Mouse (Mus musculus): ENCODE measurements around the gene Acads. TPM values are rescaled to one million over a fixed set of nuclear protein-coding genes. Genes with fewer than 3 reads are reported as not detected.

Acads gene
- polyA plus RNA-seq, 1 experiment, result 12.7 TPM

DNA sequence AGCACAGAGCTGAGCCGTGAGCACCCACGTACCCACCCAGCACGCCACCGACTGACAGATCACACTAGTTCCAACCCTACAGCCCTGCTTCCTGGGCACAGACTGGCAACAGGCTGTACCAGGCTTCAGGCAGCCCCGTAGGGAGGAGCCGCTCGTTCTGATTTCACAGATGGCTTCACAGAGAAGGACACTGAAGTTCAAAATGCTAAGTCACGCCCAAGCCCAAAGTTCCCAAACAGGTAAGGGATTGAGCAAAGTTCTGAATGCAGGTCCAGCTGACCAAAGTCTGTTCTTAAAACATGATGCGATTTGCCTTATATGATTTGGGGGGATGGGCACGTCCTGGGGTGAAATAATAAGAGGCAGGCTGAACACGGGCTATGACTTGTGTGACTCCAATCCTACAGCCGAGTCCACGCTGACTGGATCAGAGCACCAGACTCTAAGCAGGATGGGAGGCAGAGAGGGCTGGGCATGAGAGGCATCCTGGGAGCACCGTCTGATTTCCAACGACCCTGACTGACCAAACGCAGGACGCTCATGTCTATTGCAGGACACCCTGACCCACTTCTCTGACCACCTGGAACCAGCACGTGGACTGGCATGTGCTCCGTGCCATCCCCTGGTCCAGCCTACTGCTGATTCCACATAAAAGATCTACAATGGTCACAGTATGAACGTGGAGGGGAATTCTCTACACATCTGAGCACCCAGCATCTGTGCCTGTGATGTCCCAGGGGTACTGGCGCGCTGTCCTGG lies 8.5 kb upstream of the Acads start:
- TF ChIP-seq POLR2A (IDR thresholded peaks at IDR 0.05; ENCODE audit: extremely low read depth, insufficient read depth, low read length) (no peak), CTCF (IDR thresholded peaks at IDR 0.05; ENCODE audit: extremely low read depth, insufficient read depth, low read length) (no peak)
- H3K27ac ChIP-seq (ENCODE audit: insufficient read depth, low read length), result no peak overlapping the region
- no peaks in the 10 kb centered on the region for H3K4me1 ChIP-seq (ENCODE audit: control insufficient read depth, insufficient read depth, low read length)
- H3K4me3 ChIP-seq (ENCODE audit: insufficient read depth, low read length), result no peak overlapping the region

DNA sequence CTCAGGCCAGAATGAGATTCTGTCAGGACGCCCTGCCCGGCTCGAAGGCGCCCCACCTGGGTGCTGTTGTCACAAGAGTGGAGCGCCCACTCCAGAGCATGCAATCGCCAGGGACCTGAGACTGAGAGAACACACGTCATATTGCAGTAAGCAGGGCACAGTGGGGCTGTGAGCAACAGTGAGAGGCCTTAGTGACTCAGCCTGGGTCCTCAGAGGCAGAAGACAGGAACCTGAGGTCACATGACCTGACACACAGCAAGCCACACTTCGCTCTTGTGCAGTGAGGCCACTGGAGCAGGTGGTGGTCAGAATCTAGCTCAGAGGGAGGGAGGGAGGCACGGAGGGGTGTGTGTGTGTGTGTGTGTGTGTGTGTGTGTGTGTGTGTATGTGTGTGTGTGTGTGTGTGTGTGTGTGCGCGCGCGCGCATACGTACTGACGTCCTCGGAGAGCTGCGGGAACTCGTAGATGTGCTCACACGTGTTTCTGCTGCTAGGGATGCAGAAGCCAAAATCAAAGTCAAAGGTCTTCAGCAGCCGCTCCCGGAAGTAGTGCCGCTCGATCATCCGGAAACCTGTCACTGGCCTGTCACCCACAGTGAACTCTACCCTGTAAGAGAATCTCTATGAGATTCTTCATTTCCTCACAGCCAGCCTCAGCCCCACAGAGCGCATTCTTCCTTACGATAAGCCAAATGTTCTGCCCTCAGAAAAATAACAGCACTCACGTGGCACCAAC lies 7.6 kb upstream of the Acads start:
- Histone ChIP-seq H3K4me3 (ENCODE audit: insufficient read depth, low read length) (no peak overlapping the region), H3K4me1 (ENCODE audit: control insufficient read depth, insufficient read depth, low read length) (no peaks in the 10 kb centered on the region), H3K27ac (ENCODE audit: insufficient read depth, low read length) (0 out of 2 replicates have a peak overlapping the region, but pooled peaks have one; percentile 19)
- TF ChIP-seq POLR2A (IDR thresholded peaks at IDR 0.05; ENCODE audit: extremely low read depth, insufficient read depth, low read length) (no peak), CTCF (IDR thresholded peaks at IDR 0.05; ENCODE audit: extremely low read depth, insufficient read depth, low read length) (no peak)

DNA sequence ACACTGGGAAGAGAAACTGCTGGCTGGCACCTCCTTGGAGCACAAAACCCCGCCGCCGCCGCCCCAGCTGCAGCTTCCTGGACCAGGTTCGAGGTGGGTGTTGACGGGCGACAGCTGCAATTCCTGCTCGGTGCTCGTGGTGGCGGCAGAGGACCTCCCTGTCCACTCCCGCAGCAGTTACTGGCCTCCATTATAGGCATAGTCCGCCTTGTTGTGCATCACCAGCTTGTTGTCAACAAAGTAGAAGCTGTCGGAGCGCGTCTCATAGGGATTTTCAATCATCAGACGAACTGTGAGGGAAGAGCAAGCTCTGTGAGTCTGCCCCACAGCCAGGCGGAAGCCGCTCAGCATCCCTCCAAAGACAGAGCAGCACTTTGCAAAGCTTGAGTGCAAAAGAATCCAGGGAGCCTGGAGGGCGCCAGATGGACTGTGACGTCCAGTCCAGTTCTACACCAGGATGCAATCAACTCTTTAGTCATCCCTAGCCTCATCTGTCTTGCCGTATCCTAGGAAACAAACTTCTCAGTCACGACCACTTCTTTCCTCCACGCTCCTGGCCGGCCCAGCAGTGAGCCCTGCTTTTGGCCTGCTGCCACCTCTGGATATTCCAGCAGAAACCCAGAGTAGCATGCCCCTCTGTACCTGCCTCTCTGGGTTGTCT lies 6.2 kb upstream of the Acads start:
- no peak overlapping the region for H3K4me3 ChIP-seq (ENCODE audit: insufficient read depth, low read length)
- peak; percentile 92 for TF ChIP-seq CTCF (IDR thresholded peaks at IDR 0.05; ENCODE audit: extremely low read depth, insufficient read depth, low read length)
- TF ChIP-seq POLR2A (IDR thresholded peaks at IDR 0.05; ENCODE audit: extremely low read depth, insufficient read depth, low read length), result no peak
- no peaks in the 10 kb centered on the region for H3K4me1 ChIP-seq (ENCODE audit: control insufficient read depth, insufficient read depth, low read length)
- no peak overlapping the region for H3K27ac ChIP-seq (ENCODE audit: insufficient read depth, low read length)

DNA sequence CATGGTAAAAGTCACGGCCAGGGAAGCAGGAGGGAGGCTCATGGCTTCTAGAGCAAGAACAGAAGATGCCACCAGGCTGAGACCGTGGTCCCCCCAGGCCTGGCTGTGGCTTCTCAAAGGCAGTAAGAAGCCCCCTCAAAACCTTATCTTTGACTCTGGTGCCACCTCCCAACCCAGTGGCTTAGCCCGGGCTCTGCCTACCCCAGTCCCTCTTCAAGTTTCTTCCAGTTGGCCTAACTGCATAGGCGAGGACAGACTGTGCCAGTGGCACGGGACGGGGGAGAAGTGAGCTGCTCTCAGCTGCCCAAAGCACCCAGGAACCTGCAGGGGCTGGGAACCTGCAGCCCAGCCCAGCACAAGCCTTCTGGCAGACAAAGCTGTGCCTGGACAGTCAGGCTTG lies 5.5 kb upstream of the Acads start:
- no peak overlapping the region for H3K27ac ChIP-seq (ENCODE audit: insufficient read depth, low read length)

DNA sequence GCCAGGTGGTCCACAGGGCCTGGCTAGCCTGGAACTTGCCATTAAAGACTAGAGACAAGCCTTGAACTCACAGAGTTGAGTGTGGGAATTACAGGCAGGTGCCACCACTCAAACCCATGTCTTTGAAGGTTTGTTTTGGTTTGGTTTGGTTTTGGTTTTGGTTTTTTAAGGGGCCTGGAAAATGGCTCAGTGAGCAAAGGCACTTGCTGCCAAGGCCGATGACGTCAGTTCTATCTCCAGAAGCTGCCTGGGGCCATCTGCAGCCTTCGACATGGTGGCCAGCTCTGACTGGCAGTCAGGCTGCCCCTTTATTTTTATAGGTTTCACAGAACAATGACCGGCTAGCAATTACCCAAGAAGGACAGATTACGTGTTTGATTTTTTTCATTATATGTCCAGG lies 1.8 kb upstream of the Acads start:
- Histone ChIP-seq H3K27ac (ENCODE audit: insufficient read depth, low read length) (no peak overlapping the region), H3K4me3 (ENCODE audit: insufficient read depth, low read length) (no peak overlapping the region), H3K4me1 (ENCODE audit: control insufficient read depth, insufficient read depth, low read length) (no peaks in the 10 kb centered on the region)
- TF ChIP-seq POLR2A (IDR thresholded peaks at IDR 0.05; ENCODE audit: extremely low read depth, insufficient read depth, low read length), result no peak
- no peak for TF ChIP-seq CTCF (IDR thresholded peaks at IDR 0.05; ENCODE audit: extremely low read depth, insufficient read depth, low read length)

More for the DNA sequence above, 5.5 kb upstream of the Acads start:
- no peak overlapping the region for H3K4me3 ChIP-seq (ENCODE audit: insufficient read depth, low read length)
- H3K4me1 ChIP-seq (ENCODE audit: control insufficient read depth, insufficient read depth, low read length), result no peaks in the 10 kb centered on the region
- TF ChIP-seq POLR2A (IDR thresholded peaks at IDR 0.05; ENCODE audit: extremely low read depth, insufficient read depth, low read length), result no peak
- TF ChIP-seq CTCF (IDR thresholded peaks at IDR 0.05; ENCODE audit: extremely low read depth, insufficient read depth, low read length), result no peak

DNA sequence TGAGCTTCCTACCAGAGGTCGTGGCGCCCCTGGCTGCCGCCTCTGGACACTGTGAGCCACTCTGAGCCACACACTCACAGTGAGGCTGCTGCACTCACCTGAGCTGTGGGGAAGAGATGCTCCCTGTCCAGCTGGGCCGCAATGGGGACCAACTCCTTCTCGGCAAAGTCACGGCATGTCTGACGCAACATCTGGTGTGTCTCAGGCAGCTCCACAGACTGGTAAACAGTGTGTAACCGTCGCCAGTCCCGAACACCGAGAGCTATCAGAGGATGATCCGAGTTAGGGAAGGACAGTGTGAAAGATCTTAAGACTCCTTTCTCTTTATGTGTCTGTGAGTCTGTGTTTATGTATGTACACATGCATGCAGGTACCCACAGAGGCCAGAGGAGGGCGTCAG lies 1.7 kb downstream of the Acads start:
- no peak for TF ChIP-seq CTCF (IDR thresholded peaks at IDR 0.05; ENCODE audit: extremely low read depth, insufficient read depth, low read length)
- TF ChIP-seq POLR2A (IDR thresholded peaks at IDR 0.05; ENCODE audit: extremely low read depth, insufficient read depth, low read length), result no peak
- no peak overlapping the region for H3K27ac ChIP-seq (ENCODE audit: insufficient read depth, low read length)
- H3K4me1 ChIP-seq (ENCODE audit: control insufficient read depth, insufficient read depth, low read length), result no peaks in the 10 kb centered on the region
- H3K4me3 ChIP-seq (ENCODE audit: insufficient read depth, low read length), result no peak overlapping the region

DNA sequence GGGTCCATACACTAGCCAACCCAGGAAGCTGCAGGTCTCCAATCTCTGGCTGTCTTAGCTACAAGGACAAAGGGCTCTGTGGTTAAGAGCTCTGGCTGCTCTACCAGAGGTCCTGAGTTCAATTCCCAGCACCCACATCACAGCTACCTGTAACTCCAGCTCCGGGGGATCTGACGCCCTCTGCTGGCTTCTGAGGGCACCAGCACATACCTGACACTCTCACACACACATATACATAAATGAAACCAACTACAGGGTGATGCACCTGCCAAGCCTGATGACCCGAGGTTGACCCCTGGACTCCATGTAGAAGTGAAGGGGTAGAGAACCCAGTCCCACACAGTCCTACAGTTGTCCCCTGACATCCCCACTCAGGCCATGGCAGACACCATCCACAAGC lies 2.7 kb downstream of the Acads start:
- TF ChIP-seq CTCF (IDR thresholded peaks at IDR 0.05; ENCODE audit: extremely low read depth, insufficient read depth, low read length) (no peak), POLR2A (IDR thresholded peaks at IDR 0.05; ENCODE audit: extremely low read depth, insufficient read depth, low read length) (no peak)

DNA sequence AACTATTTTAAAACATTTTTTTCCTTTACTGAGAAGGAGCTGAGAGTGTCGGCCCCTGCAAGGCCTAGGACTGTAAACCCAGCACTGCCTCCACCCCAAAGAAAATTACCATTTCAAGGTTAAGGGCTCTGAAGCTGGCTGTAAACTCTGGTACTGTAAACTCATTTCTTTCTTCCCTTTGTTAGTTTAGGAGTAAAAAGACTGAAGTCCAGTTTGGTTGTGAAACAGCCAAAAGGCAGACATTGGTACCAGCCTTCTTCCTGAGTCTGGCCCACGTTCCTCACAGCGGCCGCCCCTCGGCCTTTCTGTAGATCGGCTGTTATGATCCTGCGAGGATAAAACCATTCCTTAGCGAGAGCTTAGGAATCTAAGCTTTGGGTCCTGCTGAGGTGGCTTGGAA lies 4.6 kb downstream of the Acads start:
- TF ChIP-seq CTCF (IDR thresholded peaks at IDR 0.05; ENCODE audit: extremely low read depth, insufficient read depth, low read length), result no peak
- no peak for TF ChIP-seq POLR2A (IDR thresholded peaks at IDR 0.05; ENCODE audit: extremely low read depth, insufficient read depth, low read length)
- Histone ChIP-seq H3K4me1 (ENCODE audit: control insufficient read depth, insufficient read depth, low read length) (no peaks in the 10 kb centered on the region), H3K27ac (ENCODE audit: insufficient read depth, low read length) (no peak overlapping the region), H3K4me3 (ENCODE audit: insufficient read depth, low read length) (no peak overlapping the region)

More for the DNA sequence above, 2.7 kb downstream of the Acads start:
- H3K4me1 ChIP-seq (ENCODE audit: control insufficient read depth, insufficient read depth, low read length), result no peaks in the 10 kb centered on the region
- H3K4me3 ChIP-seq (ENCODE audit: insufficient read depth, low read length), result no peak overlapping the region
- no peak overlapping the region for H3K27ac ChIP-seq (ENCODE audit: insufficient read depth, low read length)

DNA sequence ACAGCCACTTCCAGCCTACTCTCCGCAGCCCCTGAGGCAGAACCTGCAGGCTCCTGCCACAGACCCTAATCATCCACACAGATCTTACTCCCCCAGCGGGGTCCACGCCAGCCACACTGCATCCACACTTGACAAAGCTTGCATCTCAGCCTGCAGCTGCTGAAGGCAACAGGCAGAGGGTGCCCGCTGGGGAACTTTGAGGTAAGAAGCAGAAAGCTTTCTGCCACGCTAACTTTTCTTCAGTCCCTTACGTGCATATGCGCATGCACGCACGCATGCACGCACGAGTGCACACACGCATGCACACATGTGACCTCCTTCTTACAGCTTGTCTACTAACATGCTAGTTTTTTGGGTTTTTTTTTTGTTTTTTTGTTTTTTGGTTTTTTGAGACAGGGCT lies 5.9 kb downstream of the Acads start:
- H3K4me1 ChIP-seq (ENCODE audit: control insufficient read depth, insufficient read depth, low read length), result no peaks in the 10 kb centered on the region
- TF ChIP-seq CTCF (IDR thresholded peaks at IDR 0.05; ENCODE audit: extremely low read depth, insufficient read depth, low read length) (no peak), POLR2A (IDR thresholded peaks at IDR 0.05; ENCODE audit: extremely low read depth, insufficient read depth, low read length) (no peak)
- H3K4me3 ChIP-seq (ENCODE audit: insufficient read depth, low read length), result no peak overlapping the region
- no peak overlapping the region for H3K27ac ChIP-seq (ENCODE audit: insufficient read depth, low read length)
